Mouse (Mus musculus) frontal cortex, postnatal 10 days (tissue): ENCODE measurements around the gene Klc2.
A peak's percentile ranks its signal among the peaks of the same experiment; 100 is the strongest.
"Not testable (repeated sequence)": the region's sequence is repeated elsewhere in the genome, so short reads cannot be mapped to it uniquely, and the experiment has no call there.

Experiments
- DNase-seq, 2 experiments: peaks; one replicate each; pipeline ENCODE4 v3.0.0; 2022; ENCODE audit warnings: low spot score in 2 of 2, mixed read lengths in 1 of 2

Klc2 gene

DNA sequence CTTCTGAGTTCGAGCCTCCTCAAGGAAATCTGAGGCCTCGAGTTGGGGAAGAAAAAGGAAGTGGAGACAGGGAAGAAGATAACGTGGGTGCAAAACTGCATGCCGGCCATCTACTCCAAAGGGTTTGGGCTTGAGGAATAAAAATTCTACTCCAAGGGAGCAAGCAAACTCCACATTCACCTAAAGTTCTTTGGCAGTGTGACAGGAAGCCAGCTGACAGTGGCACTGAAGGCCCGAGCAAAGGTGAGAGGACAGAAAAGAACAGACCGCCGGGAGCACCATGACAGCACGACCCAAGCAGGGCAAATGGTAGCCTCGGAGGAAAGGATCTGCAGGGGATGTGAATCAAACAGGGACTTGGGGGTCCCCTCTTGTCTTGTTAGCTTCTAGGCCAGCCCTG is 12.3 kb downstream of the Klc2 start:
- DNase-seq = no peak

DNA sequence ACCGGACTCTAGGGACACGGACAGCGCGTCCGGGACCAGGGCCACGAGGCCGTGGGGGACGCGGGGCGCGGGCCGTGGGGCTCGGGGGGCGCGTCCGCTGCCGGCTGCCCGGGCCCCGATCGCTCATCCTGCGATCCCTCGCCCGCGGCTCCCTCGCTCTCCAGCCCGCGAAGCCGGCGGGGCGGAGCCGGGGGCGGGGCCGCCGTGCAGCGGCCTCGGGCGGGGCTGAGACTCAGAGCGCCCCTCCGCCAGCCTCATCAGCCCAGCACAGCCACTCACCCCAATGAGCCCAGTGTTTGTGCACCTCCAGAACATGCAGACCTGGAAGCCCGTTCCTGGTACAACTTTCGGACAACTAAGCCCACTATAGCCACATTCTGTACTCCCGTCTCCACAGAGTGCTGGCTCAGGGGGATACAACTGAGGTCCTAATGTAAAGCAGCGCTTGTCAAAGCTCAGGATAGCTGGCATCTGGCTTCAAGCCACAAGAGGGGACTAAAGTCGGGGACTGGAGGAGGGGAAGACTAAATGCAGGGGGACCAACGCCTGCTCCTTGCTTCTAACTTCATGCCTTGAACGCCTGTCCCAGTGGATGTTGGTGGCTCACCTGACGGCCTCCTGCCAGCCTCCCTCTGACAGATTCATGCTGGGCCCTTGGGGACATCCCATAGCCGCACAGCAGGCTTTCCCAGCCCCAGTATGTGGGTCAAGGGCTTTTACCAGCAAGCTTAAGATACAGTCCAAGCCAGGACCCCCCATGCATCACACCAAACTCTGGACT is 19.8 kb downstream of the Klc2 start, which contains the start of gene Cnih2:
Gene Cnih2, minus strand, starts transcription at position 159 of the 781 bp plus-strand sequence.
- no peak for DNase-seq

- no peak for DNase-seq
These were observed 20.6 kb downstream of the Klc2 start for GRCm38 (mm10) chr19:5097521-5098362.

DNA sequence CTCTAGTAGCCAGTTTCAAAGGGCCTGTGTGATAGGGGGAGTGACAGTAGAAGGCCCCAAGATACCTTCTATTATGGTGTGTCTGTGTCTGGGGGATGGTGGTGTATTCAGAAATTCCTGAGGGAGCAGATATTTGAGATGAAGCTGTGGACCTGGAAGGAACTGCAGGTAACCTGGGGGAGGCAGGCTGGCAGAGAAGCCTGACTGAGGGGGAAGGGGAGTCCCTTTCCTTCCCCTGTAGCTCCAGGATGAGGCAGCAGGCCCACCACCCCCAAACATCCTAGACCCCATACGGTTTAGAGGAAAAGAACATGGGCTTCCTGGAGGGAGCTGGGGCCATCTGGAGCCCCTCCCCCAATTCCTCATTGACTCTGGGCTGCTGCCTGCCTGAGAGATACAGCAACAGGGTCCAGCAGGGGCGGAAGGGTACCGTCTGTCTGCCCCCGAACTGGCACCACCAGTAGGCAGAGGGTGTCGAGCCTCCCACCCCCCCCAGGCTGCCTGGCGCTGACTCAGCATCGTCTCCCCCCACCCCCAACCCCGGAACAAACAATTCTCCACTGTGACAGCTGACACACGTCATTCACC is 22.4 kb downstream of the Klc2 start:
- no peak for DNase-seq

- DNase-seq = no peak
These were observed 23.5 kb downstream of the Klc2 start for GRCm38 (mm10) chr19:5094746-5095417.

DNA sequence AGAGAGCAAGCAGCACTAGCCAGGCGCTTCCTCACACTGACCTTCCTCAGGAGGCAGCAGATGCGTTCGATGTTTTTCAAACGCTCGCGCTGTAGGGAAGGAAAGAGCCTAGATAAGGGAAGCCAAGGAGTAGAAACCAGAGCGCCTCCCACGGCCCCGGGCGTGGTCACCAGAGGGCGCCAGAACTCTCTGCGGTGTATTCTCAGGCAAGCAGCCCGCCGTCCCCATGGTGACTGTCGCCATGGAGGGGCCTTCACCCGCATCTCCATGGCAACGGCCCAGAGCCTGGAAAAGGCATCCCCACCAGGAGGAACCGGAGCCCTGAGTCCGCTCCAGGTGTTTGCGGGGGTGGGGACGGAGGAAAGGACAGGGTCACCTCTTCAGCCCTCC is 24.1 kb downstream of the Klc2 start:
- DNase-seq = peak; percentile 96 to 97

DNA sequence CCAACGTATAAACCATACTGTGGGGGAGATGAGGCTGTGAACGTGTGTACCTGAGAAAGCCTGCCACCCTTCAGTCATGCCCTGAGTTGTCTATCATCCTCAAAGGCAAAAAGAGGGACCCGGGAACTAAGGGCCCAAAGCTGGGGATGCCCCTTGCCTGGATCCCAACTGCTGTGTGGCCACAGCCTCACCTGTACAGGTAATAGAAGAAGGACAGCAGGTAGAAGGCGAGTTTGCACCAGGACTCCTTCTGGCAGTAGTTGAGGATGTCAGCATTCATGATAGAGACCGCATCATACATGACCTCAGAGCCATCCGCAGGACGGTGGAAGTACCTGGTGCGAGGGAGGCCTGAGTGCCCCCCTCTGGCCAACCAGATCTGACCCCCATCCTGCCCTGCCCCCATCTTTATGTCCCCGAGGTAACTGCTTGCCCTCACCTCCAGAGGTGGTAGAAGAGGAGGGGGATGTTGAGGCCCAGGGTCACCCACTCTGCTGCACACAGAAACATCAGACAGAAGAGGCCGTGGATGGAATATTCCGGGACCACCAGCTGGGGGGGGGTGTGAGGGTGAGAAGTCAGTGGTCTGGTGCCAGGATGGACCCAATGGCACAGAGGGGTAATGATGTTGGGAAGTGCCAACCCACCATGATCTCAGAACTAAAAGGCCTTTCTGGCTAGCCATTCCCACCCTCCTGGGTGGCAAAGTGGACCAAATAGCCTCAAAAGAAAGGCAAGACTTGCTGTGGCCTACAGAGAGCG is 24.7 kb downstream of the Klc2 start:
- no peak for DNase-seq

DNA sequence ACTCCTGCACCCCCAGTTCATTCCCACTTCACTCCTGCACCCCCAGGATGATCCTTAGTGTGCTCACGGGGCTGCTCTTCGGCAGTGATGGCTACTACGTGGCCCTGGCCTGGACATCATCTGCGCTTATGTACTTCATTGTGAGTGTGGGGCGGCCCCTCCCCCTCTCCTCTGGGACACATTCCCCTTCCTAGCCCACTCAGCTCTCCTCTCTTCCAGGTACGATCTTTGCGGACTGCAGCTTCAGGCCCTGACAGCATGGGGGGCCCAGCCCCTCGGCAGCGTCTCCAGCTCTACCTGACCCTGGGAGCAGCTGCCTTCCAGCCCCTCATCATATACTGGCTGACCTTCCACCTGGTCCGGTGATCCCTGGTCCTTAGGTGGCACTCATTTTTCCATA is 26.3 kb downstream of the Klc2 start:
- no peak for DNase-seq

- DNase-seq = no peak
These were observed 29.0 kb downstream of the Klc2 start for GRCm38 (mm10) chr19:5089324-5089723.

DNA sequence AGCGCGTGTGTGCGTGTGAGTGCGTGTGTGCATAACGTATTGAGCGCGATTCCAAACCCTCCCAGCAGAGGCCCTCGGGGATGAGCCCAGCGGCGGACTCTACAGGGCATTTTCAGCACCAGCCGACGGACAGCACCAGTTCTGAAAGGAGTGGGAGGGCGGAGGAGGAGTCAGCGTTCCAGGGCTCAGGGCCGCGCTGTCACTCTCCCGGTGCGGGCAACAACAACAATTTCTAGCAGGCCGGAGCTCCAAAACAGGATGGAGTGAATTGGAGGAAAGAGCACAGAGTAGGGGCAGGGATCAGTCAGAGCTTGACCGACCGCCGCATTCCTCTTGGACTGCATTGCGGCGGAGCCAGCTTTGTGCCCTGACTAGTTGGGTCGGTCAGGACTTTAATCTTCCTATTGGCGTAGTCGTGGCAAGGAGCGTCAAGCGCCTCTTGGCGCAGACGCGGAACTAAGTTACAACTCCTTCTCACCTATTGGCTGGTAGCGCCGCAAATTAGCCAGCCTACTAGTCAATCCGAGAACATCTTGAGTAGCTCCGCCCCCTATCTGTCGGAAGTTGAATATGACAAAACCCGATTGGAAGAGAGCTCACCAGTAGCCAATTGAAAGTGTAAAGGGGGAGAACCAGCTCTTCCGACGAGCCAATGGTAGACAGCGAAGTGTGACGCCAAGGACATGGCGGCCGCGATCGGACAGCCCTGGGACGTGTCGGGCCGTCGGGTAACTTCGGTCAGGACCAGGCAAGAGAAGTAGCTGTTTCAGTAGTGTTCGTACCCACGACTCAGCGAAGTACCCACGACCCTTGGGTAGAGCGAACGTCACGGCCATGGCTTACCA is 30.3 kb downstream of the Klc2 start, which contains the start of gene Yif1a:
Gene Yif1a, plus strand, starts transcription at position 655 of the 845 bp plus-strand sequence.
- DNase-seq = peak; percentile 93 to 97

GRCm38 (mm10) chr19:5086533-5086932 is 31.8 kb downstream of the Klc2 start:
- not testable (repeated sequence) for DNase-seq

GRCm38 (mm10) chr19:5085145-5085863 is 33.1 kb downstream of the Klc2 start, which contains the start of gene Tmem151a:
TSS of gene Tmem151a (minus strand) at chr19:5085531.
- no peak for DNase-seq

- DNase-seq = no peak
These were observed 33.6 kb downstream of the Klc2 start for GRCm38 (mm10) chr19:5084834-5085144.

DNA sequence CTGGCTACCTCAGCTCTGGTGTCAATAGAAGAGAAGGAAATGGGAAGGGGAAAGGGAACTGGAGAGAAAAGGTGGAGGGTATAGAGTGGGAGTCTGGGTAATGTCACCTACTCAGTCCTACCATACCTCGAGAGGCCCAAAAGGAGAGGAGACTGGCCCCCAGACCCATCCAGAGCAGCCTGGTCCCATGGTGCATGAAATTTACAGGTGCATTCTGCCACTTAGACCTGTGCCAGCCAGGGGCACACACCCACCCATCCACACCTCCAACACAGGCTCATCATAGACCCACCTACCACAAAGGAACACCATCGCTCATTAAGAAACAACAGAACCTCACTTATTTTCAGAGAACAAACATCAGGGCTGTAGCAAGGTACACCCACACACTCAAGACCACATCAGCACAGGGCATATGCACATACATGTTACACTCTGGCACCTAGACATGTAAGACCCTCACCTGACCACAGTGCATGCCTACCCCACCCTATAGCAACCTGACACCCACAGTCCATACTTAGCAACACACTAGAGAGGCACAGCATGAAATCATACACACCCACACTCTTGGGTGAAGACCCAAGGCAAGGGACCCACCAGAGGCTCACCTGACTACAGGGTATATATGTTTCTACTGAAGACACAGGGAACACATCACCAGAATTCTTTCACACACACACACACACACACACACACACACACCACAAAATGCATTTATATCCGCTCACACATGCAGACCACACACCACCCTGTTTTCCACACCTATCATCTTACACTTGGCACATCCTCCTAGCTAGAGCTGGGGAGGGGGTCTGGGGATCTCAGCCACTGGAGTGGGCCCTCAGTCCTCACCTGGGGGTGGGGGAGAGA is 34.2 kb downstream of the Klc2 start:
- DNase-seq = no peak

GRCm38 (mm10) chr19:5082596-5082995 is 35.8 kb downstream of the Klc2 start:
- no peak for DNase-seq

DNA sequence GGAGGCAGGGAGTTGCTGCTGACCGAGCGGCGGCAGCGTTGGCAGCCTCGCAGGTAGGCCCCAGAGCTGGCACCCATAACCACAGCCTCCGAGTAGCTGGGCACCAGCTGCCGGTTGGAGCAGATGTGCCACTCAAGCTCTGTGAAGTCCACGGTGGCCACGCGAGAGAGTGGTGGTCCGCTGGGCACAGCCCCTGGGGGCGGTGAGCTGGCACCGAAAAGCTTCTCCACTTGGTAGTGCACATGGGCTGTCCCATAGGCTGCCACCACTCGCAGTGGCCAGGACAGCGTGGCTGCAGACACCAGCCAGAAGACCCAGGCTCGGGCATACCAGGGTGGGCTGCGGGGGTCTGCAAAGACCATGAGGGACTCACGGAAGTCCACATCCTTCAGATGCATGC is 36.4 kb downstream of the Klc2 start:
- no peak for DNase-seq

DNA sequence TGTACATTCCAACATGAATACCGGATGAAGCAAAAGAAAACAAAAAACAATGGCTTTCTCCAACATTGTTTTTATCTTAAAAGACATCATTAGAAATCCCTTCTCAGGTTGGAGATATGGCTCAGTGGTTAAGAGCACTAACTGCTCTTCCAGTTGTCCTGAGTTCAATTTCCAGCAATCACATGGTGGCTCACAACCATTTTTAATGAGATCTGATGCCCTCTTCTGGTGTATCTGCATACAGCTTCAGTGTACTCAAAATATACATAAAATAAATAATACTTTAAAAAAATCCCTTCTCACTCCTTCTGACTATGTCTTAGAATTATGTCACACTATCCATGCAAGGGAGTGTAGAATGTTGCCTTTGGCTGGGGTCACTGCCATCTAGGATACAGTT is 39.1 kb downstream of the Klc2 start:
- DNase-seq = no peak

GRCm38 (mm10) chr19:5073518-5073917 is 44.8 kb downstream of the Klc2 start:
- no peak for DNase-seq

DNA sequence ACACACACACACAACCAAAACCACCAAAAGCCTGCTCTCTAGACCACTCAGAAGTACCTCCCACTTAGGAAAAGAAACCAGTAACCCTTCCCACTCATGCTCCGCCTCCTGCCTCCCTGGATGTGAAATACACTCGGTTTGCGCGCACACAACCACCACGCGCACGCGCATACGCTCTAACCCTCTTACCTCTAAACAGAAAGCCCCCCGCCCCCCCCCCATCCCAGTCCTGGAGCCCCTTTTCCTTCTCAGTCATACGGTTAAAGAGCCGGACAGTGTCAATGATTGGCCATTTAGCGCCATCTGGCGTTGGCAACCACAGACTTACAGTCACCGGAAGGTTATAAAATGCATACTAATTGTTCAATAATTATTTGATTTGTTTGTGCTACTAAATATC is 45.3 kb downstream of the Klc2 start:
- DNase-seq = no peak
